Comparison of ENCODE assay signal across 8 mouse cellular contexts in genomic region chr8:13725722-13726121, GRCm38 (mm10). TPM values are rescaled to one million over a fixed set of nuclear protein-coding genes. Genes with fewer than 3 reads are reported as not detected.
A peak's percentile ranks its signal among the peaks of the same experiment; 100 is the strongest.
DNase-seq lines count a peak whose midpoint lies in the region; ATAC-seq and TF ChIP-seq lines count a peak whose summit lies in the region.
"Had no signal": no experiment of that assay in that cellular context is flagged by ENCODE, and none has a peak within 500 bp of the region (broad histone marks: within the 10 kb centered on the region; RNA-seq: fewer than 3 reads in every experiment).

No protein-coding gene starts in this region.

- H3K9ac ChIP-seq in ES-E14 (ENCODE audit: insufficient read depth, low read depth, low read length, poor library complexity, severe bottlenecking) = no peak overlapping the region
- H3K9ac ChIP-seq in limb, embryonic 11.5 days (ENCODE audit: low read length) = no peak overlapping the region

- DNase-seq in left cerebral cortex, adult 11 months (ENCODE audit: low spot score) = peak; percentile 17
- DNase-seq in left cerebral cortex, postnatal 36 days (ENCODE audit: low spot score in 2 of 2) = no peak
- peak; percentile 20 for DNase-seq in ES-E14 (ENCODE audit: low read depth, low spot score)
- peak; percentile 25 for DNase-seq in adrenal gland, adult 2 months
- DNase-seq in embryonic facial prominence, embryonic 10.5 days (ENCODE audit: low spot score) = peak; percentile 43
- peak; percentile 34 for DNase-seq in limb, embryonic 11.5 days (ENCODE audit: low spot score)
- DNase-seq in skeletal muscle tissue, adult 2 months (ENCODE audit: low read depth, low spot score) = peak; percentile 28

- 0 out of 2 replicates have a peak, but pooled peaks cover 2% of the 10 kb centered on the region for H3K9me3 ChIP-seq in ES-E14 (ENCODE audit: control insufficient read depth, insufficient read depth, low read depth, low read length)
- no peaks in the 10 kb centered on the region for H3K9me3 ChIP-seq in embryonic facial prominence, embryonic 10.5 days
- no peaks in the 10 kb centered on the region for H3K9me3 ChIP-seq in limb, embryonic 11.5 days (ENCODE audit: control insufficient read depth, low read length)

- no peak overlapping the region for H3K4me2 ChIP-seq in limb, embryonic 11.5 days (ENCODE audit: low read depth, severe bottlenecking)

- H3K36me3 ChIP-seq in ES-E14 (ENCODE audit: control insufficient read depth, insufficient read depth, low read length, poor library complexity, severe bottlenecking) = no peaks in the 10 kb centered on the region
- no peaks in the 10 kb centered on the region for H3K36me3 ChIP-seq in embryonic facial prominence, embryonic 10.5 days (replicated peaks)
- no peaks in the 10 kb centered on the region for H3K36me3 ChIP-seq in limb, embryonic 11.5 days (ENCODE audit: control insufficient read depth, insufficient read depth, low read length)

- no peak overlapping the region for H3K4me3 ChIP-seq in ES-E14 (ENCODE audit: insufficient read depth in 1 of 2, low read depth in 1 of 2, low read length in 2 of 2, poor library complexity in 1 of 2, severe bottlenecking in 1 of 2)
- H3K4me3 ChIP-seq in embryonic facial prominence, embryonic 10.5 days = no peak overlapping the region
- no peak overlapping the region for H3K4me3 ChIP-seq in limb, embryonic 11.5 days (ENCODE audit: low read depth, low read length)

- intact Hi-C loops in left cerebral cortex, postnatal 36 days (cut with DNase I) = loop anchor here (5.0 kb wide), 1 partner anchor 173 kb away; no protein-coding TSS in a partner anchor

- ATAC-seq in limb, embryonic 11.5 days (ENCODE audit: insufficient number of reproducible peaks, low FRiP score, low TSS enrichment, low read depth) = no peak

- in situ Hi-C loops in ES-E14 (cut with MboI; ENCODE audit: low sequenced_read_pairs in 2 of 2, unreplicated experiment in 2 of 2) = loop anchor here in 1 of 2 experiments (25.0 kb wide), 1 partner anchor 163 kb away; the partner anchor contains the start of gene 1700029H14Rik

- no peak overlapping the region for H3K27ac ChIP-seq in ES-E14 (ENCODE audit: insufficient read depth, low read depth, low read length, poor library complexity, severe bottlenecking)
- no peak overlapping the region for H3K27ac ChIP-seq in embryonic facial prominence, embryonic 10.5 days (replicated peaks)
- no peak overlapping the region for H3K27ac ChIP-seq in limb, embryonic 11.5 days (replicated peaks; ENCODE audit: low read depth, low read length)

- H3K27me3 ChIP-seq in embryonic facial prominence, embryonic 10.5 days (replicated peaks; ENCODE audit: low read depth, poor library complexity, severe bottlenecking) = no peaks in the 10 kb centered on the region
- no peaks in the 10 kb centered on the region for H3K27me3 ChIP-seq in limb, embryonic 11.5 days (ENCODE audit: control insufficient read depth, insufficient read depth, low read length)

- no peaks in the 10 kb centered on the region for H3K4me1 ChIP-seq in ES-E14 (ENCODE audit: control insufficient read depth in 2 of 2, insufficient read depth in 2 of 2, low read length in 2 of 2, poor library complexity in 1 of 2)
- no peaks in the 10 kb centered on the region for H3K4me1 ChIP-seq in embryonic facial prominence, embryonic 10.5 days
- H3K4me1 ChIP-seq in limb, embryonic 11.5 days (ENCODE audit: control insufficient read depth, insufficient read depth, low read length) = no peaks in the 10 kb centered on the region

TF ChIP-seq in ES-E14, 5 proteins besides CTCF, POLR2A, EP300 and RAD21:
- TF ChIP-seq ZC3H11A (IDR thresholded peaks at IDR 0.05; ENCODE audit: borderline replicate concordance, low read depth, low read length) = no peak

RNA-seq across cellular contexts. Expression of gene Cfap97d2, which starts 20.0 kb away (rescaled TPM):
- 1 to 10 TPM in 1 of 2 experiments, under 1 TPM in 1; 0.84 to 1.5 TPM for total RNA-seq in left cerebral cortex, postnatal 36 days (2021)
- 0.21 TPM in 1 of 2 replicates, not detected in the other for total RNA-seq in ES-E14 (2012; rRNA removed)
- not detected for total RNA-seq in adrenal gland, adult 2 months (2021)
- 0.13 and 0.45 TPM in 2 replicates for polyA plus RNA-seq in adrenal gland, adult 2 months (2012; rRNA removed)
- polyA plus RNA-seq in embryonic facial prominence, embryonic 10.5 days (2016; fragmentation: Nextera tagmentation; extraction: Ambion mirVana) = 0.24 and 0.70 TPM in 2 replicates
- 0.14 TPM in 1 of 2 replicates, not detected in the other for polyA plus RNA-seq in limb, embryonic 11.5 days (2014; fragmentation: Nextera tagmentation; extraction: Ambion mirVana)
- total RNA-seq: gastrocnemius, postnatal 36 days had no signal

RNA-seq across cellular contexts. Expression of gene Cdc16, which starts 31.8 kb away (rescaled TPM):
- total RNA-seq in left cerebral cortex, postnatal 36 days (2021) = 10 to 100 TPM; 48.7 to 49.5 TPM
- total RNA-seq in ES-E14 (2012; rRNA removed) = 51.5 and 63.6 TPM in 2 replicates
- total RNA-seq in adrenal gland, adult 2 months (2021) = 10 to 100 TPM; 51.0 to 57.0 TPM
- 27.5 and 28.8 TPM in 2 replicates for polyA plus RNA-seq in adrenal gland, adult 2 months (2012; rRNA removed)
- 219 and 223 TPM in 2 replicates for polyA plus RNA-seq in embryonic facial prominence, embryonic 10.5 days (2016; fragmentation: Nextera tagmentation; extraction: Ambion mirVana)
- polyA plus RNA-seq in limb, embryonic 11.5 days (2014; fragmentation: Nextera tagmentation; extraction: Ambion mirVana) = 246 and 251 TPM in 2 replicates

RNA-seq across cellular contexts. Expression of gene Rasa3, which starts 48.3 kb away (rescaled TPM):
- 10 to 100 TPM; 57.0 to 62.5 TPM for total RNA-seq in left cerebral cortex, postnatal 36 days (2021)
- 7.6 and 14.4 TPM in 2 replicates for total RNA-seq in ES-E14 (2012; rRNA removed)
- 10 to 100 TPM; 27.4 to 35.9 TPM for total RNA-seq in adrenal gland, adult 2 months (2021)
- 25.8 and 38.6 TPM in 2 replicates for polyA plus RNA-seq in adrenal gland, adult 2 months (2012; rRNA removed)
- 26.3 and 27.3 TPM in 2 replicates for polyA plus RNA-seq in embryonic facial prominence, embryonic 10.5 days (2016; fragmentation: Nextera tagmentation; extraction: Ambion mirVana)
- polyA plus RNA-seq in limb, embryonic 11.5 days (2014; fragmentation: Nextera tagmentation; extraction: Ambion mirVana) = 16.6 and 19.8 TPM in 2 replicates

RNA-seq across cellular contexts. Expression of gene Upf3a, which starts 59.7 kb away (rescaled TPM):
- 10 to 100 TPM; 35.6 TPM for total RNA-seq in left cerebral cortex, postnatal 36 days (2021)
- 27.6 and 34.2 TPM in 2 replicates for total RNA-seq in ES-E14 (2012; rRNA removed)
- total RNA-seq in adrenal gland, adult 2 months (2021) = 10 to 100 TPM; 27.7 to 28.3 TPM
- polyA plus RNA-seq in adrenal gland, adult 2 months (2012; rRNA removed) = 4.1 and 5.8 TPM in 2 replicates
- polyA plus RNA-seq in embryonic facial prominence, embryonic 10.5 days (2016; fragmentation: Nextera tagmentation; extraction: Ambion mirVana) = 39.2 and 42.5 TPM in 2 replicates
- polyA plus RNA-seq in limb, embryonic 11.5 days (2014; fragmentation: Nextera tagmentation; extraction: Ambion mirVana) = 43.7 and 46.2 TPM in 2 replicates

Comparison
In these comparisons a context has a peak if more than half of its experiments do, and no peak if none do; other contexts are left out.
1. DNase-seq: peak in left cerebral cortex, adult 11 months (single experiment), ES-E14 (single experiment), adrenal gland, adult 2 months (single experiment), embryonic facial prominence, embryonic 10.5 days (single experiment), limb, embryonic 11.5 days (single experiment) and skeletal muscle tissue, adult 2 months (single experiment); none in left cerebral cortex, postnatal 36 days (0 of 2).